Mouse (Mus musculus) CD8-positive naive resting alpha-beta T cell, adult 2 months (primary cell): ENCODE results near the gene Syt3.

Experiments
- DNase-seq, 2 experiments: peaks; one replicate each; pipeline ENCODE4 v3.0.0; 2022; ENCODE audit warnings: low read depth in 2 of 2, low spot score in 2 of 2

Syt3 gene

DNA sequence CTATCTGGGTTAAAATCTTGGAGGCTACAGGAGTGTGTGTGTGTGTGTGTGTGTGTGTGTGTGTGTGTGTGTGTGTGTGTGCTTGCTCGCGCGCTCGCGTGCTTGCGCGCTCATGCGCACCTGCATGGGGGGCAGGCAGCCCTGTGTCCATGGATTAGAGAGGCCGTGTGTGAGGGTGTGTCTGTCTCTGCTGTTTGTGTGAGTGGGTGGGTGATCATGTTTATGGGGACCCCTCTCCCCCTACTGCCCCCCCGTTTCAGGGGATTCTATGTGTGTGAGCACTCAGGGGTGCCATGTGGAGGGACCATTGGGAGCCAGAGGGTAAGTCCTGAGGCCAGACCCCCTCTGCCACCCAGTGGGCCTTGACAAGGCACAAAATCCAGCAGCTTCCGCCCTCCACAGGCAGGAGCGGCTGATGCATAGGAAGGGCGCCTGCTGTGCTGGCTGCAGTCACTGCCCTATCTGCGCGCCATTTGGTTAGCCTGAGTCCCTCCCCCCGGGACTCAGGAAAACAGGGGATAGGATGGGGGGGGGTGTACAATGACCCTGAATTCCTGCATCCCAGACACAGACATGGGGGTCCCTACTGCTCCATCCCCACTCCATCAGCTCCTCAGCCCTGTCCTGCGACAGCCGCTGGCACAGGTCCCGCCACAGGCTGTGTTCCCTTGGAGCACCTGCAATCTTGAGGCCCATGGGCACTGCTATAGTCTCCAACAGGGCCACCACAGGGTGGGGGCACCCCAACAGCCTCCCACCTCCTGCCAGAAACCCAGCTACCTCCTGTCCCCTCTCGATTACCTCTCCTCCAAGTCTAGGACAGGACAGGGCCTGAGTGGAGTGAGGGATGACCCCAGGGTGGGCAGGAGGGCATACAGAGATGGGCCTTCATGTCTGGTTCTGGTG lies 59.6 kb downstream of the Syt3 start:
- DNase-seq, result no peak

- no peak for DNase-seq
Measured at GRCm38 (mm10) chr7:44444886-44445527, 61.1 kb downstream of the Syt3 start.

DNA sequence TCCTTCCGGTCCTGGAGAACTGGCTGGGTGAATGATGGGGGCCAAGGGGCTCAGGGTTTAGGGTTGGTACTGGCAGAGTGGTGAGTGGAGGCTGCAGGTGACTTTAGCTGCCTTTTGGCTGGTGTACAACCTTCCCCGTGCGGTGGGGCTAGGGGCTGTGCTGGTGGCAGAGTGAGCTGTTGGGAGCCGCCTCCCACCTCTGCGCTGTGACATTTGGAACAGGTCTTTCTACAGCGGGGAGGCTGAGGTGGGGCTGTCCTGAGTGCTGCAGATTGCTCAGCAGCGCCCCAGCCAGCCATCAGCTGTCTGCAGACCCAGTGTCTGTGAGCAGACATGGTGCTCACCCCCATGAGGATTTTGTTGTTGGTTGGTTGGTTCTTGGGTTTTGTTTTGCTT lies 61.6 kb downstream of the Syt3 start:
- no peak for DNase-seq

GRCm38 (mm10) chr7:44446070-44446855 lies 62.4 kb downstream of the Syt3 start:
- DNase-seq, result no peak
